Mouse (Mus musculus) bone marrow, adult 2 months (tissue): ENCODE data around the gene Apom.

Experiments used
- CTCF ChIP-seq: fragments of 200-500 bp; IDR thresholded peaks from 2 replicates; pipeline ENCODE4 v1.5.1; 2011; ENCODE audit warnings: low read length, control low read depth; ENCODE audit not compliant: control insufficient read depth, insufficient read depth
- POLR2A ChIP-seq: fragments of 200-500 bp; IDR thresholded peaks from 2 replicates; pipeline ENCODE4 v1.6.1; 2011; ENCODE audit warnings: low read depth, mild to moderate bottlenecking, control low read depth, low read length, borderline replicate concordance; ENCODE audit not compliant: control insufficient read depth

GRCm38 (mm10) chr17:35135591-35136320 is 3.9 kb upstream of the Apom start:
- TF ChIP-seq CTCF (no peak), POLR2A (no peak)
